In the genomic region with DNA sequence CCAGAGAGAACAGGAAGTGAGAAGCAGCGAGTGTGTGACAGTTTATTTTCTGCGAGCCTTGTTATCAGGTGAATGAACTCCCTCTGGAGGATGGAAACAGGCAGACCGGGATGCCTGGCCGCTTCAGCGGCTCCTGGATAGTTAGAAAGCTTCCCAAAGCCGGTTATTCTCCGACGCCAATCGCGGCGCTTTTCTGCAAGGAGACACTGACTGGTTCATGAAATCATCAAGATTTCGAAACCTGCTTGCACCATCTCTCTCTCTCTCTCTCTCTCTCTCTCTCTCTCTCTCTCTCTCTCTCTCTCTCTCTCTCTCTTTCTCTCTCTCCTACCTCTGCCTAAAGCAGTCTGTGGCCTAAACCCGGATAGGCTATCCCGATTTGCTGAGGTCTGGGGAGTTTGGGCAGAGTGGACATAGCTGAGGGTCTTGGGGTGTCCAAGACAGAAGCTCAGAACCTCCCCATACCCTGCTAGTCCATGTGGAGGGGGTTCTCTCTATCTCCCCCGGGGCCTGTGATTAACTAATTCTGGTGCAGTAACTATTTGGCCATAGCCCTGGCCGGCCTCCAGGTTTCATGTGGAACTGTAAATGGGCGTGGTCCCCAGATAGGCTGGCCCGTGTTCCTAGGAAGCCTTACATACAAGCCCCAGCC, we compare ENCODE assay signal across 8 mouse cellular contexts. TPM values are rescaled to one million over a fixed set of nuclear protein-coding genes. Genes with fewer than 3 reads are reported as not detected.
DNase-seq lines count a peak whose midpoint lies in the region; ATAC-seq and TF ChIP-seq lines count a peak whose summit lies in the region.

No protein-coding gene starts in this region.

- no peak for ATAC-seq in forebrain, embryonic 16.5 days
- no peak for ATAC-seq in hindbrain, embryonic 11.5 days (ENCODE audit: low FRiP score)
- ATAC-seq in megakaryocyte-erythroid progenitor cell, adult 5-6 weeks (replicated peaks; ENCODE audit: low FRiP score, low TSS enrichment, poor library complexity, severe bottlenecking) = peak; percentile 30

- H3K9me3 ChIP-seq in MEL (replicated peaks; ENCODE audit: insufficient read depth, low read length) = no peaks in the 10 kb centered on the region
- no peaks in the 10 kb centered on the region for H3K9me3 ChIP-seq in forebrain, embryonic 16.5 days (ENCODE audit: control insufficient read depth, low read length)
- H3K9me3 ChIP-seq in hindbrain, embryonic 11.5 days (ENCODE audit: control insufficient read depth, low read length) = no peaks in the 10 kb centered on the region

- 8% methylated on average over 18 of the region's 18 CpGs for WGBS in forebrain, embryonic 16.5 days
- WGBS in hindbrain, embryonic 11.5 days = 17% methylated on average over 18 of the region's 18 CpGs
- WGBS in small intestine, adult 2 months = under 1% methylated on average over 18 of the region's 18 CpGs

- H3K4me1 ChIP-seq in MEL (ENCODE audit: control insufficient read depth in 1 of 2, insufficient read depth in 2 of 2, low read length in 2 of 2) = peaks cover 8 to 28% of the 10 kb centered on the region in 2 experiments
- H3K4me1 ChIP-seq in forebrain, embryonic 16.5 days (replicated peaks; ENCODE audit: control insufficient read depth, insufficient read depth, low read length) = peaks cover 30% of the 10 kb centered on the region
- no peaks in the 10 kb centered on the region for H3K4me1 ChIP-seq in hindbrain, embryonic 11.5 days (replicated peaks; ENCODE audit: control insufficient read depth, insufficient read depth, low read length)
- peaks cover 8% of the 10 kb centered on the region; the same call in 1 of the 2 replicates for H3K4me1 ChIP-seq in small intestine, adult 2 months (ENCODE audit: control insufficient read depth, insufficient read depth, insufficient read length, low read length)

- peak in 1 of 2 experiments; percentile 77; a peak in 1 of 4 replicates for TF ChIP-seq POLR2A in MEL (IDR thresholded peaks at IDR 0.05; ENCODE audit: control insufficient read depth in 1 of 2, insufficient read depth in 1 of 2, low read depth in 1 of 2, low read length in 2 of 2, poor library complexity in 1 of 2)
- no peak for TF ChIP-seq POLR2A in small intestine, adult 2 months (IDR thresholded peaks at IDR 0.05; ENCODE audit: low read depth, low read length)

- peaks cover 0 to 32% of the 10 kb centered on the region in 2 experiments; a peak in 2 of 4 replicates for H3K36me3 ChIP-seq in MEL (ENCODE audit: control insufficient read depth in 1 of 2, insufficient read depth in 2 of 2, low read length in 2 of 2)
- H3K36me3 ChIP-seq in forebrain, embryonic 16.5 days (ENCODE audit: control insufficient read depth, insufficient read depth) = no peaks in the 10 kb centered on the region
- H3K36me3 ChIP-seq in hindbrain, embryonic 11.5 days (ENCODE audit: control insufficient read depth, insufficient read depth, low read length) = no peaks in the 10 kb centered on the region
- no peaks in the 10 kb centered on the region for H3K36me3 ChIP-seq in small intestine, adult 2 months (ENCODE audit: control insufficient read depth, insufficient read depth, low read length)

- TF ChIP-seq RAD21 in MEL (IDR thresholded peaks at IDR 0.05; ENCODE audit: low read depth, low read length) = no peak; the same call in none of the 2 replicates

- TF ChIP-seq EP300 in MEL (IDR thresholded peaks at IDR 0.05; ENCODE audit: low read depth in 1 of 2, low read length in 2 of 2) = peak; percentile 79 to 81

- peak overlapping the region; percentile 44 to 64 for H3K4me3 ChIP-seq in MEL (ENCODE audit: control insufficient read depth in 1 of 2, insufficient read depth in 1 of 2, low read depth in 2 of 2, low read length in 2 of 2)
- H3K4me3 ChIP-seq in forebrain, embryonic 16.5 days (replicated peaks; ENCODE audit: low read length) = peak overlapping the region; percentile 40
- peak overlapping the region; percentile 20 for H3K4me3 ChIP-seq in hindbrain, embryonic 11.5 days (ENCODE audit: low read depth, low read length)
- peak overlapping the region; percentile 64 for H3K4me3 ChIP-seq in small intestine, adult 2 months (ENCODE audit: low read depth, low read length)

- no peaks in the 10 kb centered on the region for H3K27me3 ChIP-seq in MEL (ENCODE audit: control insufficient read depth in 1 of 2, insufficient read depth in 2 of 2, low read length in 2 of 2)
- H3K27me3 ChIP-seq in forebrain, embryonic 16.5 days (replicated peaks; ENCODE audit: control insufficient read depth, insufficient read depth, low read length) = 0 out of 2 replicates have a peak, but pooled peaks cover 2% of the 10 kb centered on the region
- no peaks in the 10 kb centered on the region for H3K27me3 ChIP-seq in hindbrain, embryonic 11.5 days (ENCODE audit: control insufficient read depth, insufficient read depth, low read length)
- no peaks in the 10 kb centered on the region for H3K27me3 ChIP-seq in small intestine, adult 2 months (ENCODE audit: control insufficient read depth, insufficient read depth, low read length)

- TF ChIP-seq CTCF in MEL (IDR thresholded peaks at IDR 0.05 in 2 of 3, conservative IDR thresholded peaks at IDR 0.05 in 1 of 3; ENCODE audit: control insufficient read depth in 1 of 3, insufficient read depth in 1 of 3, low read depth in 2 of 3, low read length in 3 of 3, poor library complexity in 1 of 3, severe bottlenecking in 1 of 3) = peak in 1 of 3 experiments; percentile 12; a peak in 2 of 6 replicates
- TF ChIP-seq CTCF in small intestine, adult 2 months (IDR thresholded peaks at IDR 0.05; ENCODE audit: extremely low read depth, insufficient read length, insufficient replicate concordance, low read depth, low read length) = peak; percentile 46; the same call in 1 of the 2 replicates

- intact Hi-C loops in left cerebral cortex, postnatal 4 days (cut with DNase I) = no loop called here

- H3K27ac ChIP-seq in MEL (ENCODE audit: control insufficient read depth, low read depth, low read length) = peak overlapping the region; percentile 92
- H3K27ac ChIP-seq in forebrain, embryonic 16.5 days (ENCODE audit: low read length) = no peak overlapping the region
- no peak overlapping the region for H3K27ac ChIP-seq in hindbrain, embryonic 11.5 days (ENCODE audit: low read depth, low read length)
- H3K27ac ChIP-seq in small intestine, adult 2 months (ENCODE audit: insufficient read depth, low read depth, low read length) = peak overlapping the region; percentile 96

- H3K4me2 ChIP-seq in forebrain, embryonic 16.5 days (ENCODE audit: low read length) = peak overlapping the region; percentile 67
- peak overlapping the region; percentile 41 for H3K4me2 ChIP-seq in hindbrain, embryonic 11.5 days (replicated peaks; ENCODE audit: low read depth, low read length)

- DNase-seq in MEL (ENCODE audit: low read depth, low spot score) = peak; percentile 93
- peak; percentile 86 for DNase-seq in adrenal gland, postnatal 14 days
- DNase-seq in hindbrain, embryonic 11.5 days (ENCODE audit: low spot score) = peak; percentile 59
- DNase-seq in left cerebral cortex, postnatal 4 days = peak; percentile 55
- DNase-seq in frontal cortex, postnatal 14 days (ENCODE audit: low spot score in 2 of 2) = no peak

- H3K79me2 ChIP-seq in MEL (ENCODE audit: control insufficient read depth, insufficient read depth, low read length, poor library complexity) = peaks cover 14% of the 10 kb centered on the region

- H3K9ac ChIP-seq in MEL (ENCODE audit: control insufficient read depth, low read depth, low read length, poor library complexity, severe bottlenecking) = peak overlapping the region; percentile 79
- H3K9ac ChIP-seq in forebrain, embryonic 16.5 days (replicated peaks; ENCODE audit: low read depth, low read length) = peak overlapping the region; percentile 48
- H3K9ac ChIP-seq in hindbrain, embryonic 11.5 days (ENCODE audit: low read depth, low read length) = peak overlapping the region; percentile 41; the same call in 1 of the 2 replicates

TF ChIP-seq in MEL, 35 proteins besides CTCF, POLR2A, EP300 and RAD21 (continues in another document):
- TF ChIP-seq ETS1 (IDR thresholded peaks at IDR 0.05; ENCODE audit: low read depth, low read length) (peak; percentile 89), TBP (IDR thresholded peaks at IDR 0.05; ENCODE audit: low read depth, low read length) (peak; percentile 88), MAX (IDR thresholded peaks at IDR 0.05; ENCODE audit: low read length) (peak; percentile 42; the same call in 1 of the 2 replicates), KAT2A (conservative IDR thresholded peaks at IDR 0.05; ENCODE audit: low read depth, low read length) (no peak), MEF2A (IDR thresholded peaks at IDR 0.05; ENCODE audit: extremely low read depth, insufficient replicate concordance, low read depth, low read length, poor library complexity, severe bottlenecking) (no peak), CHD1 (IDR thresholded peaks at IDR 0.05; ENCODE audit: low read depth, low read length) (no peak), POLR2AphosphoS5 (IDR thresholded peaks at IDR 0.05; ENCODE audit: borderline replicate concordance, low read depth, low read length) (no peak), SMC3 (IDR thresholded peaks at IDR 0.05; ENCODE audit: low read depth, low read length) (0 out of 2 replicates have a peak, but pooled peaks have one; percentile 4), ZKSCAN1 (IDR thresholded peaks at IDR 0.05; ENCODE audit: low read depth, low read length) (no peak), MYB (IDR thresholded peaks at IDR 0.05; ENCODE audit: low read depth, low read length) (peak; percentile 66; the same call in 1 of the 2 replicates), JUND (IDR thresholded peaks at IDR 0.05; ENCODE audit: low read depth, low read length) (peak; percentile 92), BHLHE40 (IDR thresholded peaks at IDR 0.05; ENCODE audit: borderline replicate concordance, low read depth, low read length) (no peak), USF2 (IDR thresholded peaks at IDR 0.05; ENCODE audit: borderline replicate concordance in 1 of 2, insufficient read depth in 1 of 2, low read depth in 1 of 2, low read length in 2 of 2) (no peak), ELF1 (IDR thresholded peaks at IDR 0.05; ENCODE audit: low read depth, low read length) (peak; percentile 82), MAFK (IDR thresholded peaks at IDR 0.05; ENCODE audit: borderline replicate concordance, low read depth, low read length) (no peak), CHD2 (IDR thresholded peaks at IDR 0.05; ENCODE audit: low read length) (no peak)

RNA-seq across cellular contexts. Expression of a gene that starts 7.3 kb away (rescaled TPM):
- total RNA-seq in MEL (2012; rRNA removed) = 21.7 and 29.3 TPM in 2 replicates
- polyA plus RNA-seq in MEL (2012; ENCODE audit: insufficient read depth in 1 of 2, insufficient read length in 2 of 2, low read depth in 1 of 2, low replicate concordance in 2 of 2, missing spikeins in 1 of 2) = 10 to 100 TPM; 25.5 to 34.9 TPM
- 28.6 and 32.6 TPM in 2 replicates for total RNA-seq in adrenal gland, postnatal 14 days (2021)
- 1.4 and 1.5 TPM in 2 replicates for polyA plus RNA-seq in forebrain, embryonic 16.5 days (2015; fragmentation: Nextera tagmentation; extraction: Ambion mirVana)
- polyA plus RNA-seq in hindbrain, embryonic 11.5 days (2014; fragmentation: Nextera tagmentation; extraction: Ambion mirVana) = 3.2 and 4.8 TPM in 2 replicates
- total RNA-seq in left cerebral cortex, postnatal 4 days (2021) = 1 to 10 TPM; 3.8 to 4.0 TPM
- total RNA-seq in megakaryocyte-erythroid progenitor cell, adult 5-6 weeks (2014; fragmentation: Nextera tagmentation) = 26.3 and 61.7 TPM in 2 replicates
- 16.2 and 30.3 TPM in 2 replicates for total RNA-seq in megakaryocyte-erythroid progenitor cell, adult 5-6 weeks (2017)
- 5.2 and 10.4 TPM in 2 replicates for polyA plus RNA-seq in small intestine, adult 2 months (2012; rRNA removed)

Comparison
In these comparisons a context has a peak if more than half of its experiments do, and no peak if none do; other contexts are left out.
1. DNase-seq: peak in MEL (single experiment), adrenal gland, postnatal 14 days (single experiment), hindbrain, embryonic 11.5 days (single experiment) and left cerebral cortex, postnatal 4 days (single experiment); none in frontal cortex, postnatal 14 days (0 of 2).
2. H3K27ac ChIP-seq: peak in MEL (single experiment) and small intestine, adult 2 months (single experiment); none in forebrain, embryonic 16.5 days (single experiment) and hindbrain, embryonic 11.5 days (single experiment).
3. Peak in every context shown above with its lines, with median percentiles within 50 percentile points of each other: H3K4me3 ChIP-seq and H3K9ac ChIP-seq.